Mouse (Mus musculus): ENCODE results near the gene Spata13. TPM values are rescaled to one million over a fixed set of nuclear protein-coding genes. Genes with fewer than 3 reads are reported as not detected.

Spata13 gene
- total and polyA plus RNA-seq, 2 experiments from 2014 or later, result 13.9 to 50.9 TPM

DNA sequence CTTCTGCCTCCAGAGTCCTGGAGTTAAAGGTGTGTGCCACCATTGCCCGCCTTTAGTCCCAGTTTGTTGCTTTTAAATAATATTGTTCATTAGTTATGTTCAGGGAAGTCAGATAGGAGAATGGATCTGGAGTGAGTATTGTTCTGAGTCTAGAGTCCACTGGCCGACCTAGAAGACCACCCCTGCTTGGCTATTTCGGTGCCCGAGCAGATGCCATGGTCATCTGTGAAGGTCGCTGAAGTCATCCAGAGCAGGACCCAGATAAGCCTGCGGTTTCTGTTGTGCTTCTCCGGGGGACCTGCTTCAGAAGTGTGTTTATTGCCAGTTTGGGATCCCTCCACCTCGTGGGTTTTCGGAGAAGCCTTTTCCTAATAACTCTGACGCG, 22.9 kb downstream of the Spata13 start:
- H3K9me3 ChIP-seq (replicated peaks; ENCODE audit: control insufficient read depth, low read length), result no peaks in the 10 kb centered on the region
- DNase-seq (ENCODE audit: low spot score) (no peak), ATAC-seq (ENCODE audit: insufficient read depth, low read depth) (no peak)
- H3K36me3 ChIP-seq (replicated peaks; ENCODE audit: control insufficient read depth, insufficient read depth, low read length), result no peaks in the 10 kb centered on the region
- H3K27me3 ChIP-seq (ENCODE audit: control insufficient read depth, insufficient read depth, low read length), result no peaks in the 10 kb centered on the region
- H3K4me3 ChIP-seq (ENCODE audit: low read depth, low read length), result no peak overlapping the region
- H3K9ac ChIP-seq (replicated peaks; ENCODE audit: low read depth, low read length), result no peak overlapping the region
- 54% methylated on average over 11 of the region's 11 CpGs for WGBS
- no peak overlapping the region for H3K27ac ChIP-seq (ENCODE audit: low read depth)
- TF ChIP-seq EP300 (IDR thresholded peaks at IDR 0.05; ENCODE audit: low read depth) (no peak), CTCF (IDR thresholded peaks at IDR 0.05; ENCODE audit: low read depth) (no peak)
- H3K4me1 ChIP-seq (ENCODE audit: control insufficient read depth, insufficient read depth), result no peaks in the 10 kb centered on the region
- H3K4me2 ChIP-seq (ENCODE audit: low read depth, low read length), result no peak overlapping the region

DNA sequence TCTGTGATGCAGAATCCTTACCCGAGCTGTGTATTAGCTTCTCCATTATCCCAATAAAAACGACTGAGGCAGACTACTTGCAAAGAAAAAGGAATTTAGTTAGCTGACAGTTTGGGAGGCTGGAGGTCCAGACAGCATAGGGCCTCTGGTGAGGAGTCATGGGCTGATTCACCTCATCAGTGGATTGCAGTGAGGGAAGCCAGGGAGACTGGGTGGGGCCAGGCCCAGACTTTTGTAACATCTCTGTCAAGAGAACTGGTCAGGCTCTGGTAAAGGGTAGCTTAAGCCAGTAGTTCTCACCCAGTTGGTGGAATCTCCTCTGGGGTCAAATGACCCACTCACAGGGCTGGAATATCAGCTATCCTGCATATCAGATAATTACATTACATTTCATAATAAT, 24.1 kb downstream of the Spata13 start:
- 59% methylated on average over 2 of the region's 2 CpGs for WGBS

DNA sequence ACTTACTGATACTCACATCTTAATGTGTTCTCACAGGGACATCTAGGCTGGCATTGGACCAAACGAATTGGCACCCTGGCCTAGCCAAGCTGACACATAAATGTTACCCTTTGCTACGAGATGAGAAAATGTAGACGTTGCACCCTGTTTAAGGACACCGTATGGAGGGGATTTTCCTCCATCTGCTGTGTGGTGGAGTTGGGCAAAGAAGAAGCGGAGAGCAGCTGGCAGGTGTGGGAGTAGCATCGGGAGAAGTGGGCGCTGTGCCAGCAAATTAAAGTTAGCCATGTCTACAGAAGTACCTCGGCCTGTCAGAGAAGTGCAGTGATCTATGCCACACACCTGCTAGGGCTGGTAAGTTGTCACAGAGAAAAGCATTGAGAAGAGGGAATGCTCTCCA, 25.7 kb downstream of the Spata13 start:
- H3K9ac ChIP-seq (replicated peaks; ENCODE audit: low read depth, low read length), result no peak overlapping the region
- TF ChIP-seq EP300 (IDR thresholded peaks at IDR 0.05; ENCODE audit: low read depth), result no peak
- no peak for TF ChIP-seq CTCF (IDR thresholded peaks at IDR 0.05; ENCODE audit: low read depth)
- ATAC-seq (ENCODE audit: insufficient read depth, low read depth), result no peak

More for the DNA sequence above, 24.1 kb downstream of the Spata13 start:
- no peaks in the 10 kb centered on the region for H3K36me3 ChIP-seq (replicated peaks; ENCODE audit: control insufficient read depth, insufficient read depth, low read length)
- no peak for TF ChIP-seq CTCF (IDR thresholded peaks at IDR 0.05; ENCODE audit: low read depth)
- no peak for TF ChIP-seq EP300 (IDR thresholded peaks at IDR 0.05; ENCODE audit: low read depth)
- no peak for ATAC-seq (ENCODE audit: insufficient read depth, low read depth)
- H3K9ac ChIP-seq (replicated peaks; ENCODE audit: low read depth, low read length), result no peak overlapping the region
- no peak overlapping the region for H3K4me3 ChIP-seq (ENCODE audit: low read depth, low read length)
- DNase-seq (ENCODE audit: low spot score), result no peak
- no peak overlapping the region for H3K27ac ChIP-seq (ENCODE audit: low read depth)
- no peaks in the 10 kb centered on the region for H3K27me3 ChIP-seq (ENCODE audit: control insufficient read depth, insufficient read depth, low read length)
- H3K4me2 ChIP-seq (ENCODE audit: low read depth, low read length), result no peak overlapping the region
- H3K4me1 ChIP-seq (ENCODE audit: control insufficient read depth, insufficient read depth), result no peaks in the 10 kb centered on the region
- no peaks in the 10 kb centered on the region for H3K9me3 ChIP-seq (replicated peaks; ENCODE audit: control insufficient read depth, low read length)

DNA sequence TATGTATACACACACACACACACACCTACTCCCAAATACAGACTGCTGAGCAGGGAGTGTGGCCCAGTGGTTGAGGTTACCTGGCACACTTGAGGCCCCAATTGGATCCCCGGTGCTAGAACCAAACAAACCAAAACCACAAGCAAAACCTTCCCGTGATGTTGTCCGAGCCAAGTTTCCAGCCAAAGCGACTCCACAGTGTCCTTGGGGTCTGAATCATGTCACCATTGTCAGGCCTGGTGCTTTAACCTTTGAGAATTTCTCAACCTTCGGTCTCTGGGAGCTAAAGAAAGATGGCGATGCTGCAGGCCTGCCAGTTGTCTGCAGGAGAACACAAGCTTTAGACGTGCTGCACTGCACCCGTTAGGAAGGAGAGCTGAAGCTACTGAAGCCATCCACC, 26.8 kb downstream of the Spata13 start:
- Histone ChIP-seq H3K4me2 (ENCODE audit: low read depth, low read length) (no peak overlapping the region), H3K36me3 (replicated peaks; ENCODE audit: control insufficient read depth, insufficient read depth, low read length) (no peaks in the 10 kb centered on the region), H3K4me3 (ENCODE audit: low read depth, low read length) (no peak overlapping the region), H3K4me1 (ENCODE audit: control insufficient read depth, insufficient read depth) (no peaks in the 10 kb centered on the region), H3K9ac (replicated peaks; ENCODE audit: low read depth, low read length) (no peak overlapping the region), H3K9me3 (replicated peaks; ENCODE audit: control insufficient read depth, low read length) (no peaks in the 10 kb centered on the region), H3K27ac (ENCODE audit: low read depth) (no peak overlapping the region), H3K27me3 (ENCODE audit: control insufficient read depth, insufficient read depth, low read length) (no peaks in the 10 kb centered on the region)
- DNase-seq (ENCODE audit: low spot score) (no peak), ATAC-seq (ENCODE audit: insufficient read depth, low read depth) (no peak)
- WGBS, result 86% methylated on average over 8 of the region's 8 CpGs
- TF ChIP-seq CTCF (IDR thresholded peaks at IDR 0.05; ENCODE audit: low read depth) (no peak), EP300 (IDR thresholded peaks at IDR 0.05; ENCODE audit: low read depth) (no peak)

More for the DNA sequence above, 25.7 kb downstream of the Spata13 start:
- Histone ChIP-seq H3K27ac (ENCODE audit: low read depth) (no peak overlapping the region), H3K4me1 (ENCODE audit: control insufficient read depth, insufficient read depth) (no peaks in the 10 kb centered on the region), H3K36me3 (replicated peaks; ENCODE audit: control insufficient read depth, insufficient read depth, low read length) (no peaks in the 10 kb centered on the region), H3K9me3 (replicated peaks; ENCODE audit: control insufficient read depth, low read length) (no peaks in the 10 kb centered on the region), H3K27me3 (ENCODE audit: control insufficient read depth, insufficient read depth, low read length) (no peaks in the 10 kb centered on the region), H3K4me2 (ENCODE audit: low read depth, low read length) (no peak overlapping the region), H3K4me3 (ENCODE audit: low read depth, low read length) (no peak overlapping the region)
- no peak for DNase-seq (ENCODE audit: low spot score)
- 83% methylated on average over 8 of the region's 8 CpGs for WGBS

DNA sequence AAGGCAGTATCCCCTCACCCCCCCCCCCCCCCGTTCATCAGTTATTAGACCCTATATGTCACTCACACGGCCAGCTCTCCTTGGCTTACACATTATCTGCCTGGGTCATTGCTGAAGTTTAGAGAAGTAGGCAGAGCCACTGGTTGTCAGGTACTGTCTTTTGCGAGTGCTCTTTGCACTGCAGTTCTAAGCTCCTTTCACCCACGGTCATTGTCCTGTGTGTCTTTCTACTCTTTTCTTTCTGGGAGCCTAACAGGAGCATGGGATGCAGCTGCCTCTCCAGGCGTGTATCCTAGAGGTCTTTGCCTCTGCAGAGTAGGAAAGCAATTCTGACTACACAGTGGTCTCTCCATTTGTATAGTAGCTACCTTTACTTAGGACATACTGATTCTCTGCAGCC, 27.5 kb downstream of the Spata13 start:
- Histone ChIP-seq H3K4me2 (ENCODE audit: low read depth, low read length) (no peak overlapping the region), H3K9ac (replicated peaks; ENCODE audit: low read depth, low read length) (no peak overlapping the region), H3K36me3 (replicated peaks; ENCODE audit: control insufficient read depth, insufficient read depth, low read length) (no peaks in the 10 kb centered on the region), H3K27ac (ENCODE audit: low read depth) (no peak overlapping the region), H3K27me3 (ENCODE audit: control insufficient read depth, insufficient read depth, low read length) (no peaks in the 10 kb centered on the region), H3K9me3 (replicated peaks; ENCODE audit: control insufficient read depth, low read length) (no peaks in the 10 kb centered on the region), H3K4me1 (ENCODE audit: control insufficient read depth, insufficient read depth) (no peaks in the 10 kb centered on the region), H3K4me3 (ENCODE audit: low read depth, low read length) (no peak overlapping the region)
- no peak for DNase-seq (ENCODE audit: low spot score)
- WGBS, result 86% methylated on average over 5 of the region's 5 CpGs
- no peak for ATAC-seq (ENCODE audit: insufficient read depth, low read depth)
- TF ChIP-seq EP300 (IDR thresholded peaks at IDR 0.05; ENCODE audit: low read depth) (no peak), CTCF (IDR thresholded peaks at IDR 0.05; ENCODE audit: low read depth) (no peak)

DNA sequence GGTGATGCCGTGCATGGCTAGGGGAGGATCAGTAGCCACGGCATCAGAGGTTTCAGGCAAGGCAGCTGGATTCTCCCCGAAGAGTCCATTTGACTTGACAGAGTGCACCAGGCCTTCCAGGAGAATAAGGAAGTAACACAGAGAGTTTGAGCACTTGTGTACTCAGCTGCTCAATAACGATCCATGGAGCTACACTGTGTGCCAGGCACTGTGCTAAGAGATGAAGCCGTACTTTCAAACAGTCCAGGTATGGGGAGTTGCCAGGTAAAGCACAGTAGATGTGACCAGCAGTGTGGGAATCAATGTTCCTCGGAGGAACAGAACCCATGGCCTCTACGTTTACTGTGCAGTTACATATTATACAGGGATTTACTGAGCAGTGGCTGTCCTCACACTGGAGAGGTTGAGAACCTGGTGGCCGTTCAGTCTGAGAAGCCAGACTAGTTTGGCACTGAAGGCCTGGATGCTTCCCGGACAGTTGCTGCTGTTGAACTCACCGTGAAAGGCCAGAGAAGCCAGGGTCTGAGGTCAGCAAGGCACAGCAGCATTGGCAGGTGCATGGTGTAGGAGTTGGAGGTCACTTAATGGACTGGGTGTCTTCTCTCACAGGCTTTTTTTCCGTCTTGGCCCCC, 29.6 kb downstream of the Spata13 start:
- DNase-seq (ENCODE audit: low spot score), result no peak
- TF ChIP-seq CTCF (IDR thresholded peaks at IDR 0.05; ENCODE audit: low read depth) (no peak), EP300 (IDR thresholded peaks at IDR 0.05; ENCODE audit: low read depth) (no peak)
- H3K27ac ChIP-seq (ENCODE audit: low read depth), result no peak overlapping the region
- no peak overlapping the region for H3K4me2 ChIP-seq (ENCODE audit: low read depth, low read length)
- H3K27me3 ChIP-seq (ENCODE audit: control insufficient read depth, insufficient read depth, low read length), result no peaks in the 10 kb centered on the region
- no peaks in the 10 kb centered on the region for H3K9me3 ChIP-seq (replicated peaks; ENCODE audit: control insufficient read depth, low read length)
- no peak for ATAC-seq (ENCODE audit: insufficient read depth, low read depth)
- H3K4me3 ChIP-seq (ENCODE audit: low read depth, low read length), result no peak overlapping the region
- H3K36me3 ChIP-seq (replicated peaks; ENCODE audit: control insufficient read depth, insufficient read depth, low read length), result no peaks in the 10 kb centered on the region
- H3K9ac ChIP-seq (replicated peaks; ENCODE audit: low read depth, low read length), result no peak overlapping the region
- no peaks in the 10 kb centered on the region for H3K4me1 ChIP-seq (ENCODE audit: control insufficient read depth, insufficient read depth)
- WGBS, result 82% methylated on average over 11 of the region's 11 CpGs

All from heart, postnatal 0 days (tissue).